9 mouse cellular contexts compared by ENCODE assay signal in the genomic region with DNA sequence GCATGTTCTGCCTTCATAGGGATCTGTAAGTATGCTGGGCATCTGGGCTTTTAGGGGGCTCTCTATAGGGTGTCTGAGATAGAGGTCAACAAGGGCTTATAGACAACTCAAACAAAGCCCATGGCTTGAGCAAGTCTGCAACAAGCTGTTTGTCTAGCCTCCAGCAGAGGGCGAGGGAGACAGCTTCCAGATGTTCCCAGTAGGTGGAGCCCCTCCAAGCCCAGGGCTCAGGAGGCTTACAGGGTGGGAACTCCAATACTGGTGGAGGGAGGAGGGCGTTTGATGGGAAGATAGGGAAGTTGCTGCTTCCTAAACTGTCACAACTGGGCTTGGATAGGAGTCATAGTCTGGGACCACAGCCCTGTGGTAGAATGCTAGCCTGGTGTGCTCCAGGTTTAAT. TPM values are rescaled to one million over a fixed set of nuclear protein-coding genes. Genes with fewer than 3 reads are reported as not detected.
A peak's percentile ranks its signal among the peaks of the same experiment; 100 is the strongest.
DNase-seq lines count a peak whose midpoint lies in the region; ATAC-seq lines count a peak whose summit lies in the region.
"Had no signal": no experiment of that assay in that cellular context is flagged by ENCODE, and none has a peak within 500 bp of the region (broad histone marks: within the 10 kb centered on the region; RNA-seq: fewer than 3 reads in every experiment).

No protein-coding gene starts in this region.

- WGBS in kidney, embryonic 16.5 days = 31% methylated on average over 2 of the region's 2 CpGs
- 38% methylated on average over 2 of the region's 2 CpGs for WGBS in liver, embryonic 11.5 days

- peaks cover 7% of the 10 kb centered on the region for H3K27me3 ChIP-seq in kidney, embryonic 16.5 days (ENCODE audit: insufficient read depth, low read length)
- H3K27me3 ChIP-seq in liver, embryonic 11.5 days (replicated peaks; ENCODE audit: control insufficient read depth, insufficient read depth, low read length) = peaks cover 14% of the 10 kb centered on the region

- H3K36me3 ChIP-seq in kidney, embryonic 16.5 days (ENCODE audit: insufficient read depth, low read length) = peaks cover 65% of the 10 kb centered on the region
- peaks cover 63% of the 10 kb centered on the region for H3K36me3 ChIP-seq in liver, embryonic 11.5 days (ENCODE audit: control insufficient read depth, insufficient read depth, low read length)

- ATAC-seq in kidney, embryonic 16.5 days (ENCODE audit: low FRiP score, low TSS enrichment) = no peak
- ATAC-seq in frontal cortex, adult (ENCODE audit: low TSS enrichment) = peak; percentile 73
- ATAC-seq in liver, embryonic 11.5 days (replicated peaks; ENCODE audit: low FRiP score) = peak; percentile 64; the same call in 1 of the 2 replicates
- ATAC-seq in monocyte, adult 5-6 weeks (replicated peaks; ENCODE audit: insufficient number of reproducible peaks, low FRiP score, low TSS enrichment, poor library complexity, severe bottlenecking) = 0 out of 2 replicates have a peak, but pooled peaks have one; percentile 62

- H3K9ac ChIP-seq in kidney, embryonic 16.5 days (replicated peaks; ENCODE audit: low read length) = no peak overlapping the region
- H3K9ac ChIP-seq in liver, embryonic 11.5 days (ENCODE audit: low read depth, low read length) = no peak overlapping the region

- H3K4me2 ChIP-seq in kidney, embryonic 16.5 days (replicated peaks; ENCODE audit: low read depth, low read length) = no peak overlapping the region
- H3K4me2 ChIP-seq in liver, embryonic 11.5 days = no peak overlapping the region

- peak; percentile 37 for DNase-seq in kidney, adult 11 months
- DNase-seq in adrenal gland, postnatal 4 days (ENCODE audit: low spot score in 2 of 2) = peak; percentile 22 to 52
- DNase-seq in induced T-regulatory cell, adult 2 months (ENCODE audit: low read depth) = peak; percentile 71
- no peak for DNase-seq in liver, embryonic 11.5 days (ENCODE audit: low spot score)
- peak; percentile 82 for DNase-seq in testis, postnatal 10 days (ENCODE audit: low spot score)

- no peak overlapping the region for H3K4me3 ChIP-seq in kidney, embryonic 16.5 days (ENCODE audit: low read length)
- H3K4me3 ChIP-seq in liver, embryonic 11.5 days (ENCODE audit: low read depth, low read length) = no peak overlapping the region

- no peaks in the 10 kb centered on the region for H3K9me3 ChIP-seq in kidney, embryonic 16.5 days (ENCODE audit: low read length)
- no peaks in the 10 kb centered on the region for H3K9me3 ChIP-seq in liver, embryonic 11.5 days (ENCODE audit: control insufficient read depth, low read length)

- no peak overlapping the region for H3K27ac ChIP-seq in kidney, embryonic 16.5 days (ENCODE audit: low read length)
- no peak overlapping the region for H3K27ac ChIP-seq in liver, embryonic 11.5 days (ENCODE audit: low read depth, low read length)

- 0 out of 2 replicates have a peak, but pooled peaks cover 2% of the 10 kb centered on the region for H3K4me1 ChIP-seq in kidney, embryonic 16.5 days (ENCODE audit: insufficient read depth, low read length)
- 0 out of 2 replicates have a peak, but pooled peaks cover 6% of the 10 kb centered on the region for H3K4me1 ChIP-seq in liver, embryonic 11.5 days (replicated peaks; ENCODE audit: control insufficient read depth, insufficient read depth, low read length)

RNA-seq across cellular contexts. Expression of gene Chd5, which starts 5.5 kb away (rescaled TPM):
- polyA plus RNA-seq in kidney, embryonic 16.5 days (2015; fragmentation: Nextera tagmentation; extraction: Ambion mirVana) = 0.12 and 0.35 TPM in 2 replicates
- total RNA-seq in adrenal gland, postnatal 4 days (2021) = 10 to 100 TPM; 19.0 to 24.7 TPM
- 0.32 and 0.42 TPM in 2 replicates for polyA plus RNA-seq in liver, embryonic 11.5 days (2014; fragmentation: Nextera tagmentation; extraction: Ambion mirVana)
- total RNA-seq in monocyte, adult 5-6 weeks (2017) = 0.10 to 0.39 TPM in 2 of 3 replicates, not detected in the other

RNA-seq across cellular contexts. Expression of gene Rpl22, which starts 7.4 kb away (rescaled TPM):
- polyA plus RNA-seq in kidney, embryonic 16.5 days (2015; fragmentation: Nextera tagmentation; extraction: Ambion mirVana) = 295 and 333 TPM in 2 replicates
- total RNA-seq in adrenal gland, postnatal 4 days (2021) = 100 to 1,000 TPM; 608 to 640 TPM
- polyA plus RNA-seq in liver, embryonic 11.5 days (2014; fragmentation: Nextera tagmentation; extraction: Ambion mirVana) = 546 and 596 TPM in 2 replicates
- 1,335 to 1,418 TPM (median 1,365 TPM) in 3 replicates for total RNA-seq in monocyte, adult 5-6 weeks (2017)

RNA-seq across cellular contexts. Expression of gene Rnf207, which starts 14.2 kb away (rescaled TPM):
- 1.2 and 1.6 TPM in 2 replicates for polyA plus RNA-seq in kidney, embryonic 16.5 days (2015; fragmentation: Nextera tagmentation; extraction: Ambion mirVana)
- 1 to 10 TPM; 1.2 to 1.3 TPM for total RNA-seq in adrenal gland, postnatal 4 days (2021)
- 0.53 and 0.97 TPM in 2 replicates for polyA plus RNA-seq in liver, embryonic 11.5 days (2014; fragmentation: Nextera tagmentation; extraction: Ambion mirVana)
- not detected in 3 replicates for total RNA-seq in monocyte, adult 5-6 weeks (2017)

RNA-seq across cellular contexts. Expression of gene Icmt, which starts 35.9 kb away (rescaled TPM):
- 32.0 and 32.6 TPM in 2 replicates for polyA plus RNA-seq in kidney, embryonic 16.5 days (2015; fragmentation: Nextera tagmentation; extraction: Ambion mirVana)
- 10 to 100 TPM; 35.4 to 35.5 TPM for total RNA-seq in adrenal gland, postnatal 4 days (2021)
- polyA plus RNA-seq in liver, embryonic 11.5 days (2014; fragmentation: Nextera tagmentation; extraction: Ambion mirVana) = 20.6 and 21.1 TPM in 2 replicates
- 10.5 to 18.2 TPM (median 14.9 TPM) in 3 replicates for total RNA-seq in monocyte, adult 5-6 weeks (2017)

RNA-seq across cellular contexts. Expression of gene Hes3, which starts 41.5 kb away (rescaled TPM):
- polyA plus RNA-seq in kidney, embryonic 16.5 days (2015; fragmentation: Nextera tagmentation; extraction: Ambion mirVana) = not detected in 2 replicates
- total RNA-seq in adrenal gland, postnatal 4 days (2021) = not detected
- polyA plus RNA-seq in liver, embryonic 11.5 days (2014; fragmentation: Nextera tagmentation; extraction: Ambion mirVana) = not detected in 2 replicates
- not detected in 3 replicates for total RNA-seq in monocyte, adult 5-6 weeks (2017)
- total RNA-seq: left cerebral cortex, postnatal 10 days had no signal

Comparison
In these comparisons a context has a peak if more than half of its experiments do, and no peak if none do; other contexts are left out.
1. RNA of gene Chd5, which starts 5.5 kb away (total RNA-seq): 19.0 to 24.7 TPM in adrenal gland, postnatal 4 days; 0.10 to 0.39 TPM in monocyte, adult 5-6 weeks; every median in the first group is over 10 times any median in the second.